Mouse (Mus musculus): ENCODE results near the gene Pcca. TPM values are rescaled to one million over a fixed set of nuclear protein-coding genes. Genes with fewer than 3 reads are reported as not detected.

Gene Pcca
- polyA plus RNA-seq, 2 experiments from 2014 or later: 18.7 to 20.9 TPM

DNA sequence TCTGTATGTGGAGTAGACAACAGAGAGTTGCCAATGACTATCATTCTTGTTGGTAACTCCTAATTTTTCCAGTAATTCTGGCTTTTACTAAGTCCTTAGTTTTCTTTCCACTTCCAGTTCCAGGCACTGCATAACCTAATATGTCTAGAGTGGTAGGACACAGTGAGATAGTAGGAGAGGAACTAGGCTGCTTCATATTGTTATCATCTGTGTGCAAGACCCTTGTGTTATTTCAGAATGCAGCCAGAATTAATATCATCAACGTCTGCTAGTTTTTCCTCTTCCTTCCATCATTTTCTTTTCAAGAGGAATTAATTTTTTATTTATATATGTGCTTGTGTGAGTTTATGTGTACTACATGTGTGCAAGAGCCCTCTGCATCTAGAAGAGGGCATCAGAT is 114.1 kb downstream of the Pcca start:
- ATAC-seq: no peak

DNA sequence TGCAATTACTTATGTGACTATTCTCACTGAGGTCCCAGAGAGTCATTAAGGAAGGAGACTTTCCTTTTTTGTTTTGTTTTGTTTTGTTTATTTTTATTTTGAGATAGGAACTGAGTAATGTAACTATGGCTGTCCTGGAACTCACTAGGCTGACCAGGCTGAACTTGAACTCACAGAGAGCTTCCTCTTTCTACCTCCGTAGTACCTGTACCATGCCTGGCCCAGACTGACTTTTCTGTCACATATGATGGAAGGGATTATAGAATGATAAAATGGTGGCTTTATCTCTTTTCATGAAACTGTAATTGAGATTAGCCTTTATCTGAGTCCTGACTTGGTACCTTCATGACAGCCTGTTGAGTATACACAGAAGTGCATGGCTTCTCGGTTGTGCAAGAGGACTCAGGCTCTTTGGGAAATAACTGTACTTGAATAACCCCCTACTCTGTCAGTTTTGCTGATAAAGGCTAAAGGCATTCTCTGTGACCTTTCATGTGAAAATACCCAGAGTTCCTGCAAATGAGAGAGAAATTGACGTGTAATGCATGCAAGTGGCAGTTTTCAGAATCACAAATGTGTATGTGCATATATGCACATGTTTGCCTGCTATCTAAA is 115.3 kb downstream of the Pcca start:
- no peak for ATAC-seq

DNA sequence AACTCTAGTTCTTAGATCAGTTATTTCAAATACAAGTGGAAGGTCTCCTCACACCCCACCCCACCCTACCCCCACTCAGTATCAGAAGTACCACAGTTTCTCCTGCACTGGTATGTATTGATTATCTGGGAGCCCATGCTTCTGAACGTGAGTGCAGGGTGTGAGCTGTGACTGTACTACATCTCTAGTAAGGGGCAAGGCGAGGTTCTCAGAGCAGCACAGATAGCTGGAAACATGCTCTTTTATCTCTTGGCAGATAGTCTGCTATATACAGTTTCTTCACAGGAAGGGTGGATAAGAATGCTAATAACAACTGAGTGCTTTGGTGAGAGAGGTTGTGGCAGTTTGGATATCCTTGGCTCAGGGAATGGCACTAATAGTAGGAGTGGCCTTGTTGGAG is 117.6 kb downstream of the Pcca start:
- no peak for ATAC-seq

DNA sequence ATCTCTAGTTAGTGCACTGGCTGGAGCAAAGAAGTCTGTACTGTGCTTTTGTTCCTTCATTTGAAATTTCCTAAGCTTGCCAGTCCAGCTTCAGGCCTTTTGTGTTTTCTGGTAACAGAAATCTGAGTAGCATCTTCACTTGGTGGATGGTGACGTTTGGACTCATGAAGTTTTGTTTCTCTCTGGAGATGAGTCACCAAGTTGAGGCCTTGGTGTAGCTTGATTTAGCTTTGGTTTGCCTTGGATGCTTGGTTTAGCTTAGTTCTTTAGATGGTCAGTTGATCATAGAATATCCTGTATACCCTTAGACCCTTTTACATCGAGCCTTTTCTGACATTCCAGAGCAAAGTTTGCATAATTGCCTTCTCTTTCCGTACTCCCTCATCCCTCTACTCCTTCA is 141.5 kb downstream of the Pcca start:
- ATAC-seq: no peak

DNA sequence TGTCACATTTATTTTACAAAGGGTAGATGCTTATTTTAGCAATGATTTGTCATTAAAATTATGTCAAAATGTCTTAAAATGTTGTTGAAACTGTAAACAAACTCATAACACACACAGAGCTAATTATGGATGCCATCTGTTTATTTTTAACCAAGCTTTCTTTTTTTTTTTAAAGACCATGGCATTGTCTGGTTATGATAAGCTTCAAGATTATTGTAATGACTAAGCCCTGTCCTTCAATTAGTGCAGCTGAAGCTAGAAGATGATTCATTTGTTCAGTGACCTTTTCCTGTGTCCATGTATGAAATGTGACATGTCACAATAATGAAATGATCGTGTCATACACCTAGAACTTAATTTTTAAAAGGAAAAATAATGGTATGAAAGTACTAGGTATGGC is 149.5 kb downstream of the Pcca start:
- ATAC-seq: no peak

DNA sequence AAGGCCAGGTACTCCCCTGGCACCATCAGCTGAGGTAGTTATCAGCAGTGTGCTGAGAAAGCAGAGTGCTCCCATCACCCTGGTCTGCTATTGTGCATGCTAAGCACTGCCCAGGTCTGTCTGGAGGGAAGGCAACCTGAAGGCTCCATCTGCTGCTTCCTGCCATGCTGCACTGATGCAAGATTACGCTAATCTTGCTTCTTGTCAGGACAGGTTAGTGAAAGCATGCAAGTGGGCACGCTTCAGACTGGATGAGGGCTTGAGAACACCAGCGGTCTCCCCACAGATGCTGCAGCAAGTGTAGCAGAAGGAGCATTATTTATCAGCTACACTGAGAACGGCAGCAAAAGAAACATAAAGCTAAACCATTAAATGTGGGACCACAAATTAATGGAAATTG is 150.1 kb downstream of the Pcca start:
- no peak for ATAC-seq

DNA sequence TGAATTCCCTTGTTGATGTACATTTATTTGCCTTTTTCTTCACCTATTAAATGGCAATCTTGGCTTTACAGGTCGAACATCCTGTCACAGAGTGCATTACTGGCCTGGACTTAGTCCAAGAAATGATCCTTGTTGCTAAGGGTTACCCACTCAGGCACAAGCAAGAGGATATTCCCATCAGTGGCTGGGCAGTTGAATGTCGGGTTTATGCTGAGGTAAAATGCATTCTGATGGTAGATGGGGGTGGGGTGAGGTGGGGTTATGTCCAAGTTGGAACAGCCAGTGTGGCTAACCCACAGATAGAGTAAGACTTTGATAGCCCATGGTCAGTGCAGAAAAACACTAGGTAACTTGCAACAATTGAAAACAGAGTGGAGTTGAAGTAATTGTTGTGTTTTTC is 150.7 kb downstream of the Pcca start:
- ATAC-seq: no peak

DNA sequence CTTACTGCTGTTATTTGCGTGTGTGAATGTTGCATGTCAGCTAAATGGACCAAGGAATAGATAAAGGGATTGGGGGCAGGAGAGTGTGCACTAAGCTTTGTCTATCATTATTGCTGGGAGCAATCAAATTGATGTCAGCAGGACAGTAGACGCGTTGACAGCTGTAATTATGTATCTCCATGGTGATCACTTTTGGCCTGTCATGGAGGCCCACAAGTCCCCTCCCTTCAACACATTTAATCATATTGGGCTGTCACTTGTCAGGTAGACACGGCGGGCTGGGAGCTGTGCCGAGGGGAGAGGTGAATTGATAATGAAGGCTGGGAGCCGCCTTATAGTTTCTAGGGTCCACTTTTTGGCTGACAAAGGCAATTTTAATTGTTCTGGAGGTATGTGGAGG is 153.3 kb downstream of the Pcca start:
- ATAC-seq: no peak

DNA sequence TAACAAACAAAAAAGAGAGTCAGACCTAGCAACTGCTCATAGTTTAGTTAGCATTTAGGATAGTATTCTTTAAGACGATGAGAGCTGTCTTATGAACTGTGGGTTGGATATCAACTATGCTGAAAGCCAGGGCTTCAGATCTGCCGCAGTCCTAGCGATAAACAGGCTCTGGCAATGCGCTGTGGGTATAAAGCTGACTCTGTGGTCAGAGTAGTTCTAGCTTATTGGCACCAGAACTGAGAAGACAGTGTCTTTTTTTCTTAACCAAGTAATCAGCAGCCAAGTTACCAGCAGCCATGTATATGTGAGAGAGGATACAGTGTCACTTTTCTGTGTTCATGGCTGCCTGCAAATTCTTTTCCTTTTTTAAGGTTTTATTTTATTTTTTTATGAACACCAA is 154.3 kb downstream of the Pcca start:
- no peak for ATAC-seq

DNA sequence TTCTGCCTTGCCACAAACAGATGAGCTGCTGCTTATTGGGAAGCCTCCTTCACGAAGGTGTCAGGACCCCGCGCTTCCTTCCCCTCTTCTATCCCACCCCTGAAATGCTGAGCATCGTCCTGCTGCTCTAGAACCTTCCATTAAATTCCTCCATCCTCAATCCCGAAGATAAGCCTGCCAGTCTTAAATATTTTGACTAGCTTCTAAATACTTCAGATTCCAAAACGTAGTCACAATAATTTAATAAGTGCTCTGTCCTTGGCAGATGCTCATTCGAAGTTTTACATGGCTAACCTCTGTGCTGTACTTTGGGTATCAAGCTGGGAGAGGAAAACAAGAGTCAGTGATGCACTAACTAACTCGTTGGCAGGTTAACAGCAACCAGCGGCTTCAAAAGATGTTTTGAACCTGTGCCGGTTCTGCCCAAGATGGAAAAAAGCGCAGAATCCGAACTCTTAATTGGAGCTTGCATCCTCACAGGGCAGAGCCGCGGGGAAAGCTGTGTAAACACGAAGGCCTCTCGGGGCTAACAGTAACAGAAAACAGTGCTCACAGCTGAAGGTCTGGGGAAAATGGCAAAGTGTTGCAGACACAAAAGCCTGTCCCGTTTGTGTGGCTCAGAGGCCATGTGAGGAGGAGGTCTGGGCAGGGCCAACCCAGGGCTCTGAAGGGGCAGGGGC is 155.2 kb downstream of the Pcca start:
- ATAC-seq: no peak

DNA sequence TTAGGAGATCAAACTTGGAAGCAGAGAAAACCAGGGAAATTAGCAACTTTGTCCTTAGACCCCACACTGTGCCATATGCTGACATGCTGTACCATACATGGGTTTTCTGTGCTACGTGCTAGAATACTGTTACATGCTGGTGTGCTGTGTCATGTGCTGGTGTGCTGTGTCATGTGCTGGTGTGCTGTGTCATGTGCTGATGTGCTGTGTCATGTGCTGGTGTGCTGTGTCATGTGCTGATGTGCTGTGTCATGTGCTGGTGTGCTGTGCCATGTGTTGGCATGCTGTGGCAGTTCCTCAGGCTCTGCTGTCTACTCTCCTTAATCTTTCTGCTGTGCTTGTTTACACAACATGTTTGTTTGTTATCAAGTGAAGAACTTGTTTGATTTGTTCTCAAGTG is 157.4 kb downstream of the Pcca start:
- ATAC-seq: no peak

DNA sequence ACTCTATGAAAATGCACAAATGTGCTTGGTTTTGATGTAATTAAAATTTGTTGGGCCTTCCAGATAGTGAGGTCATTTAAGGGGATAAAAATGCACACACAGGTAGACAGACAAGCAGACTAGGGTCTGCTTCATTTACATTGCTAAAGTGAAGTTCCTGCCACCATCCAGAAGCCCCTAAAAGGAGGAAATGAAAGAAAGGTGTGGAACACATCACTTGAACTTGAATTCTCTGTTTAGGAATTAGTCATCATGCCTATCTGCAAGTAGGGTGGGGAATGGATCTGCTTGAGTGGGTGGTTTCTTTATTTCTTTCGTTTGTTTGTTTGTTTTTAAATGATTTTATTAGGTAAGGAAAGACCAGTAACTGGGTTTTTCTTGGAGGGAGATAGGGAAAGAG is 166.2 kb downstream of the Pcca start:
- no peak for ATAC-seq

DNA sequence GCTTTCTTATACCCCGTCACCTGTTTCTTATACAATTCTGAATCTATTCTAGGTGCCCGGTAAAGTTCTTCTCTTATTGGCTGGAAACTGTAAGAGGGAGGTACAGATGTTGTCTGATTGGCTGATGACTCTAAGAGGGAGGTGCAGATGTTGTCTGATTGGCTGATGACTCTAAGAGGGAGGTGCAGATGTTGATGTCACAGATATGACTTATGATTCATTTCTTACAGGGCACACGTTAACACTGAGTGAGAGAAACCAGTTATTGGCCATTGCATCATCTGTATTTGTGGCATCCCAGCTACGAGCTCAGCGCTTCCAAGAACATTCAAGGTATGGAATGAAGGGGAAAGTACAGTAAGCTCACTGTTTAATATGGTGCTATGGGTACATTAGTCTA is 179.7 kb downstream of the Pcca start:
- ATAC-seq: no peak

DNA sequence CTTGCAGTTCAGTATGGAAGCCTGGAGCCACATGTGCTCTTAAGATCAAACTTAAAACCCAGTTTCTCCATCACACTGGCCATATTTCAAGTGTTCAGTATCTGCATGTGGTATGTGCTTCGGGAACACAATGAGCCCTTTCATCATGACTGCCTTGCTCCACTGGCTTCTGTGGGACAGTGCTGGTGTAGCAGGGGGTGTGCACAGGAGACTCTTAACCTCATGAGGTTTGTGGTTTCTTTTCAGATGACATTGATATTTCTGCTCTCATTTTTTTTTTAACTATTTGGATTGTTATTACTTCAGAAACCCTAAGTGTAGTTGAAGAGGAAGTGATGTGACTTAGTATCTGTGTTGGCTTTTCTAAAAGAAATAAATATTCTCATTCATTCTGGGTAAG is 180.8 kb downstream of the Pcca start:
- peak; percentile 38 for ATAC-seq

DNA sequence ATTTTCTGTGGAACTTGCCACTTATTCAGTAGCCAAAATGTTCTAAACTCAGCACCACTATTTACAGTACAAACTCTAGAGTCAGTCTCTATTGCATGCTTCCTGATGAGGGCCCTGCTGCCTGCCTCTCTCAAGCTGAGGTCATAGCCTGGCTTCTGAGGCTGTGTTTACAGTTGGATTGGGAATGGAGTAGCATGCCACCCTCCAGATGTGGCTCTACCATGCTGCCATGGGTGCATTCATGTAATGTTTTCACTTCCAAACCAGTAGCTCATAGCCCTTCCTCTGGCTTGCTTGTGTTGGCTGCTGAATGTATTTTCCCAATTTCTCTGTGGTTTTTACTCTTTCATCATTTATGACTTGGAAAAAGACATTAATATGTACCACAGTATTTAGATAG is 181.9 kb downstream of the Pcca start:
- no peak for ATAC-seq

DNA sequence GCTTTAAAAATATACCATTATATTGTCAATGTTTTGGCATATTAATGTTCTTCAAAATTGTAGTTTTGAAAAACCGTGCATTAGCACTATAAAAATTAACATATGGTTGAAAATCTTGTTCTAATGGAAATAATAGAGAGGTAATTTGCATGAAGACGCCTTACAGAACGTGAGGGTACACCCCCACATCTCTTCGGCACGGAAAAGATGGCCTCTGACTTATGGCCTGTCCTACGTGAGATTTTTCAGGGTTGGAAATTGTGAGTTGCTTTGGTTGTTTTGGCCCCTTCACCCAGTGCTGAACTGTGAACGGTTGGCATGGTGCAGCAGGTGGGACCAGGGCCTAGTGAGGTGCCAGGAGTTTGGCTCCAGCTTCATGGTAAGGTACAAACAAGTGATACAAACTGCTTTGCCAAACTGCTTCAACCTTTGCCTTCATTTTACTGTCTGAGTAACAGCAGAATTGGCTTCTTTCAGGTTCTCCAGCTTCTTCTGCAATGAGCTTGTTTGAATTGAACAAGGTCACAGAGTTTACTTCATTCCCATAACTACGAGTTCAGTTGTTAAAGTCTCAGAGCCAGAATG is 185.5 kb downstream of the Pcca start:
- ATAC-seq: peak; percentile 68

DNA sequence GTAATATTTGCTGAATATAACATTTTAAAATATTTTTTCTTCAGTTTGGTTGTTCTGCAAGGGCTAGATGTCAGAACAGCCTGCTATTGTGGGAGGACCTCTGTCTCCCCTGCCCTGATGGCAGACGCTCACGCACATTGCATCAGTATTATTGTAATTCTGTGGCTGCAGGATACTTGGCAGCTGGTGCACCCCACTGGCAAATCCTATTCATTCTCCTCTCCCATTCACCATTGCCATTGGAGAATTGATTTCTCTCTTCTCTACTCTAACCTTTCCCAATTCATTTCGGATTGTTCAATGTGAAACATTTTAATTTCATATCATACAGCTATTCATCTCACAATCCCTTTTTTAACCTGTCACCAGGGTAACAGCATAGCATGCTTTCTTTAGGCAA is 186.9 kb downstream of the Pcca start:
- no peak for ATAC-seq

DNA sequence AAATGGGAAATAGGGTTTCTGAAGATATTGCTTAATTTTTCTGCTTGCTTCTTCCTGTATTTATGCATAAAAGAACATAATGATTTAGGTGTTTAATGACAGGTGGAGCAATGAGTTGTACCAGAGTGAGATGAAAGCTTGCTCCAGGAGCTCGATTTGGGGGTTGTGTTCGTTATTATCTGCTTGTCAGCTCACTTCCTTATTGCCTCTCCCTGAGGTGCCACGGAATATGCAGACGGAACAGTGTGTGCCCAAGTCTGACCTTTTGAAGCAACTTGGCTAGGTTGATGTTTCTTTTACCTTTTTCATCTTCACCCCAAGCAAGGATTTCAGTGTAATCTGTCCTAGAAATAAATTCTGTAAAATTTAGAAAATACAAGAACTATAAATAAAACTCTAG is 187.6 kb downstream of the Pcca start:
- ATAC-seq: no peak

DNA sequence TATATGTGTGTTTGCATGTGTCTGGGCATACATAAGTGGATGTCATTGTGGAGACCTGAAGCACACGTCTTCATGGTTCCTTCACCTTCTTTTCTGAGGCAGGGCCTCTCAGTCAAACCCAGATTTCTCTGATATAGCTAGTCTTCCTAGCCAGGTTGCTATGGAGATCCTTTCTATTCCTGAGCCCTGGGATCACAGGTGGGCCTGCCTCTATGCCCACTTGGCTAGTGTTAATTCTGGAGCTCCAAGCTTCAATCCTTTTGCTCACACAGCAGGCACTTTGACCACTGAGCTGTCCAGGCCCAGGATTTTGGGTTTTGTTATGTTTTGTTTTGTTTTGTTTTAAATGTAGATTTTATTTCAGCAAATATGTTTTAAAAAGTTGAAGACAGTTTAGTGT is 192.3 kb downstream of the Pcca start:
- ATAC-seq: no peak

DNA sequence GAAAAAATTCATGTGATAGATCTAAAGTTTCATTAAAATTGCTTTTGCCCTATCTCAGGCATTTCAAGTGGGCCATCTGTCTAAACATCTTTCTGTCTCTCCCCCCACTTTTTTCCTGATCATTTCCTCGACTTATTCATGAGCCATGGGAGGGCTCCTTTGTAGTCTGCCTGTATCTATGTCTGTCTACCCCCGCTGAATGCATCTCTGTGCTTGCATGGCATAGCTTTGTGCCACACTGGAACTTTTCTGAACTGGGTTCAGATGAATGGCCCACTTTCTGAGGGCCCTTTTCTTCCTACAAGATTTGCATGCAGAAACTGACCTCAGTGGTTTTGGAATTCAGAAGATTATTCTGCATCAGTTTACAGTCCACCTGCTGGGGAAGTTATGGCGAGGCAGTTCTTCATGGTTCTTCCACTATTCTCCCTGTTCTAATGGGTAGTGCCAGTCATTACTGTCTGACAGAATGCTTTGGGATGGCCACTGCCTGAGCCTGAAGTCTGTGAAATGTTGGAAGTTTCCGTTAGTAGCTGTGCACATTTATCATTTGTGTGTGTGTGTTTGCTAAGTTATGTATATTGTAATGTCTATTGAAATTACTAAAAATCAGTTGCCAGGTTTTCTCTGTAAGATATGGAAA is 195.4 kb downstream of the Pcca start:
- ATAC-seq: no peak

DNA sequence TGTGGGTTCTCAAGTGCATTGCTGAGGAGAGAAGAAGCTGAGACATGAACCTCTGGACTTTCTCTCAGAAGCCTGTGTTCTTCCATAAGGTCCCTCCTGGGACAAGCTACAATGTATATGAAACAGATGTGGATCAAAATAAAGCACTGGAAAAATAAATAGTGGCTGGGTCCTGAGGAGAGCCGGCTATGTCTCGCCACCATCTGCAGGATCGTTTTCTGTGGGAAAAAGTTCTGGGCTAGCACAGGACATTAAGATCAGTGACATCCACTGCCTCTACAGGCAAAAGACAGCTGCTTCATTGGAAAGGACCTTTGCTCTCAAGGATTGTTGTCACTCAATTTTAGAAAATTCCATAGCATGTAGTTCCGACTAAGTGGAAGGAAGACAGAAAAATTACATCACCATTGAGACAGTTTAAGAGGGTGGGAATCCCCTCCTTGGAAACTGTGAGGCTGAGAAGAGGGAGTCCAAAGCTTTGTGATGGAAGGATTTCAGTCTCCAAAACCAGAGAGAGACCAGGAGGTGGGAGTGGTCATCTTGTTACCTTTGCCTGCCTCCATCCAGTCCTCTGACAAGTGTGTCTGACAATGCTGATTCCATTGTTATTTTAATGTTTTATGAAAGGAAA is 196.9 kb downstream of the Pcca start:
- ATAC-seq: no peak

DNA sequence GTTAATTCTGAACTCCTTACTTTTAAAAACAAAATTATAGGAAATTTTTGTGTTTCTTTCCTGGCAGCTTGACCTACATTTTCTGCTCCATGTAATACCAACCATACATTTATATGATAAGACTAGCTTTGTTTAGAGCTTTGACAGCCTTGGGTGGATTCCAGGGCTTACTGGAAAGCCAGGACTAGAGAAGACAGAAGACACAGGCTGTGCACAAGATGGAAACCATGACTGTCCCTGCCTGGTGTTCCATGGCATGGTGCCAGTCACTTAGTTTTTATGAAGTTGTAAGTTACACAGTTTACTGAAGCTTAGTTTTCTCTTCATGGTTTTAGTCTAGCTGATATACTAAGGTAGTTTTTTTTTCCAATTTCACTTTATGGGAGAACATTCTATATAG is 202.7 kb downstream of the Pcca start:
- ATAC-seq: no peak

Data from CD4-positive, CD25-positive, alpha-beta regulatory T cell, adult 4 months (primary cell).